Mouse (Mus musculus) B cell, adult 67 days (primary cell): ENCODE results near the gene Gm20431. TPM values are rescaled to one million over a fixed set of nuclear protein-coding genes. Genes with fewer than 3 reads are reported as not detected.

Experiments used
- total RNA-seq, 2 experiments: library from RNA; stranded (reverse); gene quantifications; 4 replicates each; pipeline ENCODE4 v1.2.4; 2023

Gene Gm20431
- total RNA-seq: 10 to 100 TPM; 14.7 to 31.3 TPM

GRCm38 (mm10) chr2:167661270-167662203 is at the start of gene Gm20431:
Gene Gm20431 (minus strand): TSS chr2:167661496.

DNA sequence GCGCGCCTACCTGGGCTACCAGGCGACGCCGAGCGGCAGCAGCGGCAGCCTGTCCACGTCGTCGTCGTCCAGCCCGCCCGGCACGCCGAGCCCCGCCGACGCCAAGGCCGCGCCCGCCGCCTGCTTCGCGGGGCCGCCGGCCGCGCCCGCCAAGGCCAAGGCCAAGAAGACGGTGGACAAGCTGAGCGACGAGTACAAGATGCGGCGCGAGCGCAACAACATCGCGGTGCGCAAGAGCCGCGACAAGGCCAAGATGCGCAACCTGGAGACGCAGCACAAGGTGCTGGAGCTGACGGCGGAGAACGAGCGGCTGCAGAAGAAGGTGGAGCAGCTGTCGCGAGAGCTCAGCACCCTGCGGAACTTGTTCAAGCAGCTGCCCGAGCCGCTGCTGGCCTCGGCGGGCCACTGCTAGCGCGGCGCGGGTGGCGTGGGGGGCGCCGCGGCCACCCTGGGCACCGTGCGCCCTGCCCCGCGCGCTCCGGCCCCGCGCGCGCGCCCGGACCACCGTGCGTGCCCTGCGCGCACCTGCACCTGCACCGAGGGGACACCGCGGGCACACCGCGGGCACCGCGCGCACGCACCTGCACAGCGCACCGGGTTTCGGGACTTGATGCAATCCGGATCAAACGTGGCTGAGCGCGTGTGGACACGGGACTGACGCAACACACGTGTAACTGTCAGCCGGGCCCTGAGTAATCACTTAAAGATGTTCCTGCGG is 28.4 kb upstream of the Gm20431 start, which contains the start of gene Tmem189:
Gene Tmem189 (minus strand): TSS at position 322 of the 718 bp plus-strand sequence.

GRCm38 (mm10) chr2:167688498-167689451 is 27.5 kb upstream of the Gm20431 start, which contains the start of gene Cebpb:
Gene Cebpb (plus strand): TSS chr2:167688915.

DNA sequence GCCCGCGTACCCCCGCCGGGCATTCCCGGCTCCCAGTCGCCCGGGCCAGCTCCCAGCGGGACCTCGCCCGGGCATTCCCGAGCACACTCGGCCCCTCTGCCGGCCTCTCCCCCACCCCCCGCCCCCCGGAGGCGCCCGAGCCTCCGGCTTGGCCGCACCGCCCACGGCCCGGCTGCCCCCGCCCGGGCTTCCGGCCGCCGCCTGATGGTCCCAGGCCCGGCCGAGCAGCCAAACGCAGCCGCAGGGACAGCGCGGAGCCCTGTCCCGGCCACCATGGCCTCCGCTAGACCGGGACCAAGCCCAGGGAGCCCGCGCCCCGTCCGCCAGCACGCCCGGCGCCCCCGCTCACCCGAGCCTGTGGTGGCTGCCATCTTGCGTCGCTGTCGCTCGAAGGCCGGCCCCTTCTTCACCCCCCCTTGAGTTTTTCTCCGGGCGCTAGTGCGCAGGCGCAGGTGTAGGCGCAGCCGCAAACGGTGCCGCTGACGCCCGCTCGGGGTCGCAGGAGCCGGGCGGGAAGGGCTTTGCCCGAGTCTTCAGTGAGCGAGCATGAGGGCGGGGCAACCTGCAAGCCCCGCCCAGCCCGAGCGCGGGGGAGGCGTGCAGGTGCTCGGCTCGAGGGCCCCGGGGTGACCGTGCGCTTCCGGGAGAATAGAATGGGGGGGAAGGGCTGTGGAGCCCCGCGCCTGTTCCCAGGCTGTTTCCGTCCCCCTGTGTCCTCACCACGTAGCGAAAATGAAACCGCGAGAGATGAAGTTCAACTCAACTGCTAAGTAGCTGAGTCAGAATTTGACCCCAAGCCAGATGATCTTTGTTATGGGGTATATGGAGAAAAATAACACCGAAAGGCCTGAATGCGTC is 29.5 kb downstream of the Gm20431 start, which contains the start of gene Ube2v1:
Gene Ube2v1 (minus strand): TSS at position 505 of the 858 bp plus-strand sequence.

Other genes starting within 250 kb of the Gm20431 start
- 100 to 1,000 TPM in 1 of 2 experiments, 10 to 100 TPM in 1; 77.9 to 129 TPM for gene Slc9a8, start 239.8 kb downstream of the Gm20431 start, total RNA-seq
- 100 to 1,000 TPM in 1 of 2 experiments, 10 to 100 TPM in 1; 95.3 to 108 TPM for gene Rnf114, start 168.9 kb downstream of the Gm20431 start, total RNA-seq
- gene Spata2, start 168.6 kb downstream of the Gm20431 start, total RNA-seq: 10 to 100 TPM; 49.3 to 50.0 TPM
- gene Snai1, start 123.3 kb downstream of the Gm20431 start, total RNA-seq: 1 to 10 TPM; 3.0 to 3.5 TPM
- gene Ube2v1, start 29.4 kb downstream of the Gm20431 start, total RNA-seq: 100 to 1,000 TPM; 142 to 171 TPM
- gene Cebpb, start 27.4 kb upstream of the Gm20431 start, total RNA-seq: 10 to 100 TPM; 49.2 to 67.6 TPM
- 10 to 100 TPM; 77.1 to 78.8 TPM for gene Tmem189, start 28.3 kb upstream of the Gm20431 start, total RNA-seq